Mouse (Mus musculus): ENCODE measurements around the gene Mchr1.

Gene Mchr1

DNA sequence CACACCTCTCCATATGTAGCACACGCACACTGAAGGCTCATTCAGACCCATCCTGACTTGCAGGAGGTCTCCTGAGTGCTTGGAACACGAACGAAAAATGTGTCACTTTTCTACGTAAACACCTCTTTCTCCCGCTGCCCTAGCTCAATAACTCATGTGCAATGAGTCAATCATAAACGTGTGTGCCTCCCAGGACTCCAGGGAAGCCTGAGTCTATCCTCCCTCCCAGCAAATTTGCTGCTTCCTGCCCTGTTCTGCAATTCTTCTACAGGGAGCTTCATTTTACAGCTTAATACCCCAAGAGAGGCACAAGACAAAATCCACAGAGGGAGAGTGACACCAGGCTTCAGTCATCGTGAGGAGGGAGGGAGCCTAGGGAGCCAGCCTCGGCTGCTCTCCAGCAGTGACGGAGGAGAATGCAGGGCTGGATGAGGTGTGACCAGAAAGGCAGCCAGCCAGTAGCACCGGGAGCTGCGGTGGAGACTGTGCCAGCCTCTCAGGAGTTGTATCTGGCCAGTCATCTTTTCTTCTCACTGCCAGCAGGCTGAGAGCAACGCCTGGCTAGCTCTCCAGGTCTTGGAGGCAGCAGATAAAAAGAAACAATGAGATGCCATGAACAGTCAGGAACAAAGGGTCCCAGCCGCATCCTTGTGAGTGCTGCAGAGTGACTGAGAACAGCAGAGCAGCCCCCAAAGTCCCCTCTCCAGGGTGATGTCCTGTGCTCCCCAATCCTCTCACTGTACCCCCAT lies 37.2 kb downstream of the Mchr1 start:
- peak; percentile 83 for DNase-seq (ENCODE audit: low read depth, low spot score)

DNA sequence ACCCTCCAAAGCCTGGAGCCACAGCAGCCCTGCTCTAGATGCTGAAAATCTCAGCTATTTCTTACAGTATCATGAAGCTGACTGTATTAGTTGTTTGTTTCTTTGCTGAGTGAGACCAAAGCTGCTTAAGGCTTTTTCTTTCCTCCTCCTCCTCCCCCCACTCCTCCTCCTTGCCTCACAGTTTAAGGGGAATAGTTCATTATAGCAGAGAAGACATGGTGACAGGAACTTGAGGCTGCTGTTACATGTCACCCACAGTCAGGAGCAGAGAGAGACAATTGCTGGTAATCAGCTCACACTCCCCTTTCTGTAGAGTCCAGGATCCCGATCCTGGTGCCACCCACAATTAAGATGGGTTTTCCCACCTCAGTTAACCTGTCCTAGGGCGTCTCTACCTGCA lies 38.1 kb downstream of the Mchr1 start:
- DNase-seq (ENCODE audit: low read depth, low spot score): no peak

DNA sequence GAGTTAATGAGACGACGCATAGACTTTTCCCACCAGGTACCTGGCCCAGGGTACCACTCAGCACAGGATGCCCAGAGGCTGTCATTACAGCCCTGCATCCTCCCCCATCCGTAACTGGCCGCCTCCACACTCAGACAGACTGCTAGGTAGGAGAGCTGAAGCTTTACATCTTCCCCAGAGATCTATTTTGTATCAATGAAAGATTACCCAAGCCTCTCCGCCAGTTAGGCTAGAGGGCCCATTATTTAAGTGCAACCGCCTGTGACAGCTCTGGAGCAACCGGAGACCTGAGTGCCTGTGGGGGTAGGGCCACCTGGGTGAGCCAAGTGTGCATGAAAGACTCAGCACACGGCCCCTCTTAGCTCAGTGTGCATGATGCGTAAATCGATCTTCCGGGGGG lies 42.6 kb downstream of the Mchr1 start:
- no peak for DNase-seq (ENCODE audit: low read depth, low spot score)

DNA sequence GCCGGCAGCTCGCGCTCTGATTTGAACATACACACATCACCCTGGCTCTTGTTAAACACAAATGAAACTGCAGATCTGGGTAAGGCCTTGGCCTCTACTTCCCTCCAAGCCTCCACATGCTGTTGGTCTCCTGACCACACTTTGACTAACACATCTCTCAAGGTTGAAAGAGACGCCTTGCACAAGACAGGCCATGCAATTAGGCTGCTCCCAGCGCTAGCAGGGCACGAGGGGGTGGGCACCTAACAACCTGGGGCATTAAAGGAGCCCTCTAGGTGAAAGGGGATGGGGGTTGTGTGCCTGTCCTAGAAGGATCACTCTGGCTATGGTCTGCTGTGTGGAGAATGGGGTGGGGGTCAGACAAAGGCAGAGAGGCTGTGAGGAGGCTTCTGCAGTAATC lies 43.4 kb downstream of the Mchr1 start:
- DNase-seq (ENCODE audit: low read depth, low spot score): no peak

DNA sequence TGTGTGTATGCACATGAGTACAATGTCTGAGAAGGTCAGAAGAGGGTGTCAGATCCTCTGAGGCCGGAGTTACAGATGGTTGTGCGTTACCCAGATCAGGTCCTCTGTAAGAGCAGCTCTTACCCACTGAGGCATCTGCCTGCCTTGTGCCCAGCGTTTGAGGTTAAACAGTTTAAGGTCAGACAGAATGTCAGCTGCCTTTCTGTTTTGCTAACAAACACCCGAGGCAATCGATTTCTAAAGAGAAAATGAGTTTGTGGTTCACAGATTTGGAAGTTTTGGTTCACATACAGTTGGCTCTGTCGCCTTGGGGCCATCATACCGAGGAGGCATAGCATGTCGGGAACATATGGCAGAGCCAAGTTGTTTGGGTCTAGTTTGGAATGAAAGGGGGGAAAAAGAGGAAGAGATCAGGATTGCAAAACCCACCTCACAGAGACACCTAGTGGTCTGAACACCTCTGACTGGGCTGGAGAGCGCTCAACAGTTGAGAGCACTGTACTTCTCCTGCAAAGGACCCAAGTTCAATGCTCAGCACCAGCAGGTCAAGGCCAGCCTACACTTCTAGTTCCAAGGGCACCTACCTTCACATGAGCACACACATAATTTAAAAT lies 48.9 kb downstream of the Mchr1 start:
- peak; percentile 22 for DNase-seq (ENCODE audit: low read depth, low spot score)
